Mouse (Mus musculus): Measurements from ENCODE around the gene Gm11034.

GRCm38 (mm10) chr8:72169098-72169668, 44.3 kb downstream of the Gm11034 start:
- TF ChIP-seq CTCF (conservative IDR thresholded peaks at IDR 0.05; ENCODE audit: low read length) (no peak), NANOG (IDR thresholded peaks at IDR 0.05; ENCODE audit: borderline replicate concordance, low read length) (no peak), POU5F1 (IDR thresholded peaks at IDR 0.05; ENCODE audit: borderline replicate concordance, low read length) (no peak)

Data from E14TG2a.4 (cell line).